ENCODE assay signal across 22 mouse cellular contexts in genomic region chr4:55338905-55339304, GRCm38 (mm10).
"Had no signal": no experiment of that assay in that cellular context is flagged by ENCODE, and none has a peak within 500 bp of the region (broad histone marks: within the 10 kb centered on the region; RNA-seq: fewer than 3 reads in every experiment).

No protein-coding gene starts in this region.

- DNase-seq: kidney, adult 18-20 months; kidney, postnatal 10 days; kidney, postnatal 36 days; left cerebral cortex, postnatal 4 days; right cerebral cortex, adult 18-20 months; right cerebral cortex, postnatal 14 days; spleen, adult 18-20 months; thymus, postnatal 25 days had no signal

- H3K9ac ChIP-seq: kidney, embryonic 15.5 days; limb, embryonic 12.5 days; limb, embryonic 15.5 days; lung, embryonic 14.5 days; midbrain, embryonic 13.5 days; neural tube, embryonic 12.5 days; neural tube, embryonic 15.5 days; stomach, embryonic 15.5 days had no signal

- H3K9me3 ChIP-seq: kidney, embryonic 15.5 days; limb, embryonic 12.5 days; limb, embryonic 15.5 days; midbrain, embryonic 10.5 days; midbrain, embryonic 13.5 days; neural tube, embryonic 12.5 days; neural tube, embryonic 15.5 days; stomach, embryonic 15.5 days had no signal

- H3K4me3 ChIP-seq: kidney, embryonic 15.5 days; limb, embryonic 12.5 days; limb, embryonic 15.5 days; midbrain, embryonic 10.5 days; midbrain, embryonic 13.5 days; neural tube, embryonic 12.5 days; neural tube, embryonic 15.5 days; stomach, embryonic 15.5 days had no signal

- H3K4me1 ChIP-seq: kidney, embryonic 15.5 days; limb, embryonic 12.5 days; limb, embryonic 15.5 days; midbrain, embryonic 10.5 days; midbrain, embryonic 13.5 days; neural tube, embryonic 12.5 days; neural tube, embryonic 15.5 days; stomach, embryonic 15.5 days had no signal

- H3K36me3 ChIP-seq: kidney, embryonic 15.5 days; limb, embryonic 12.5 days; limb, embryonic 15.5 days; midbrain, embryonic 10.5 days; midbrain, embryonic 13.5 days; neural tube, embryonic 12.5 days; neural tube, embryonic 15.5 days; stomach, embryonic 15.5 days had no signal

- H3K27me3 ChIP-seq: kidney, embryonic 15.5 days; limb, embryonic 12.5 days; limb, embryonic 15.5 days; midbrain, embryonic 13.5 days; neural tube, embryonic 12.5 days; neural tube, embryonic 15.5 days; stomach, embryonic 15.5 days had no signal

- H3K27ac ChIP-seq: kidney, embryonic 15.5 days; limb, embryonic 12.5 days; limb, embryonic 15.5 days; macrophage; midbrain, embryonic 10.5 days; midbrain, embryonic 13.5 days; neural tube, embryonic 12.5 days; neural tube, embryonic 15.5 days; stomach, embryonic 15.5 days had no signal

- H3K4me2 ChIP-seq: kidney, embryonic 15.5 days; limb, embryonic 12.5 days; limb, embryonic 15.5 days; lung, embryonic 14.5 days; midbrain, embryonic 13.5 days; neural tube, embryonic 12.5 days; neural tube, embryonic 15.5 days; stomach, embryonic 15.5 days had no signal

- ATAC-seq: inflammation-experienced regulatory T-cells, adult 6 months; intestine, embryonic 16.5 days; lung, postnatal 0 days; midbrain, embryonic 13.5 days; midbrain, embryonic 16.5 days had no signal
